Mouse (Mus musculus) v-Abl transformed pro-B cells (cell line): Measurements from ENCODE around the gene Cmpk1.

ENCODE experiments used
- in situ Hi-C, 2 experiments: fragments of 400-800 bp; cut with MboI; formaldehyde crosslinking; loops; one replicate each; pipeline ENCODE4 v1.15.1; 2025; ENCODE audit not compliant: unreplicated experiment in 2 of 2

Gene Cmpk1

DNA sequence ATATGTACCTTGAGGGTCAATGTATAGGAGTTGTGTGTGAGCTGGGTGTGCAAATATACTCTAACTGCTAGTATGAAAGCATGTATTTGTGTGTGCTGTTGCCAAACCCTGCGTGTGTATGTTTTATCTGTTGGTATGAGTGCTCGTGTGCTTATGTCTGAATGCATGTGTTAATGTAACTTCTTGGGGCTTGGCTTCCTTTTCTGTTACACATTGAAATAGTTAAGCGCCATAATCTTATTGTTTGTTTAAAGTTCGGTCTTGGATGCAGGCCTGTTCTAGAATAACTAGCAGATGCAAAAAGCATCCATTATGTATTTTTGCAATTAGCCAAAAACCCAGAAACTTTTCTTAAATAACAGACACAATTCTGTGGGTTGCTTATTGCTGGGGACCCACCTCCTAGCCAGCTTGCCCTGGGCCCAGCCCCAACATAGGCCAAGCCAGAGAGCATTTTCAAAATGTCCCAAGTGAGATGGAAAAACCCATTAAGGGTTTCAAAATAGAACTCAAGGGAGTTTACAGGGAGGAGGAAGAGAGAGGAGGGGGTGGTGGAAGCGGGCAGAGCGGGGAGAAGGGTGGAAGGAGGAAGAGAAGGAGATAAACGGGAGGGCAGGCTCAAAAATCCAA, 39.1 kb downstream of the Cmpk1 start:
- in situ Hi-C loops, result loop anchor here (5.0 to 25.0 kb wide), 3 partner anchors 301 to 636 kb away; no protein-coding TSS in a partner anchor

DNA sequence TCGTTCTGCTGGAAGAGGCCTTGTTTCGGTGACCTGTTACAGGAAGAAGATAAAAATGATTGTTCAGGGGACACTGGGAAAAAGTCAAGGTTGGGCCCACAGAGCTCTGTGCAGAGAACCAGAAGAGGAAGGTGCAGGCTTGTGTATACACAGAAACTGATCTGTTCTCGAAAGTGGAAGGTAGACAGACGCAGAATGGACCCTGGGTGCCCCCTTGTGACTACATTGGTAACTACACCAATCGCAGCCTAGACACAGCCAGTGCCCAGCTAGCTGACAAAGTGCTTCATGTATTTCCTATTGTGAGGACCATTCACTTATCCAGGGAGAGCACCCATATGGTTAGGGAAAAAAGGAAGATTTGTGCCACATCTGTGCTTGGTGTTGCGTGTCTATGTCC, 39.6 kb downstream of the Cmpk1 start:
- in situ Hi-C loops, result loop anchor here (5.0 to 25.0 kb wide), 3 partner anchors 300 to 635 kb away; no protein-coding TSS in a partner anchor

DNA sequence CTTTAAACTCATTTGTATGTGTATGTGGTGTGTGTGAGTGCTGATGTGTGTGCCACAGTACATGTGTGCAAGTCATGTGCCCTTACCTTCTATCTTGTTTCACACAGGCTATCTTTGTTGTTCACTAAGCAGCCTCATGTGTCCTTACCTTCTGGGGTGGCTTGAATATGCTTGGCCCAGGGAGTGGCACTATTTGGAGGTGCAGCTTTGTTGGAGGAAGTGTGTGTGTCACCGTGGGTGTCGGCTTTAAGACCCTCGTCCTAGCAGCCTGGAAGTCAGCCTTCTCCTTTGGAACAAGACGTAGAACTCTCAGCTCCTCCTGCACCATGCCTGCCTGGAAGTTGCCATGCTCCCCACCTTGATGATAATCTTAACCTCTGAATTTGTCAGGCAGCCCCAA, 40.6 kb downstream of the Cmpk1 start:
- in situ Hi-C loops, result loop anchor here (5.0 to 25.0 kb wide), 3 partner anchors 299 to 634 kb away; no protein-coding TSS in a partner anchor

GRCm38 (mm10) chr4:114945021-114945420, 42.0 kb downstream of the Cmpk1 start:
- in situ Hi-C loops, result loop anchor here (5.0 to 25.0 kb wide), 3 partner anchors 298 to 633 kb away; no protein-coding TSS in a partner anchor

GRCm38 (mm10) chr4:114942583-114942982, 44.5 kb downstream of the Cmpk1 start:
- in situ Hi-C loops, result loop anchor here (25.0 kb wide), 2 partner anchors 580 to 630 kb away; no protein-coding TSS in a partner anchor

DNA sequence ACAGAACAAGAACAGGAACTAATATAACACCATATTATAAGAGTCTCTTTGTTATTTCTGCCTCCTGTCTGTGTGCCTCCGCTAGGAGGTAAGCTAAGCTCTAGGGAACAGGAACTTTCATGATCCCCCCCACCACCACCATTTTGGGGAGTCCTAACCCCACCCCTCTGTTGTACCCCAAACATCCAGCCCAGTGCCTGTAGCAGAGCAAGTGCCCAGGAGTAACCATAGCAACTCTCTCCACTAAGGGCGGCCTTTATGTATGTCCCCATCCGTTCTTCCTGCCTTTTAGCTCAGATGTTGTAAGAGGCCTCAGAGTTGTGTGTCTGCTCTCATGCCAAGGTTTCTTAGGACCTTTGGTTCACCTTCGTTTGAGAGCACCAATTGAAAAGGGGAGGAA, 44.9 kb downstream of the Cmpk1 start:
- in situ Hi-C loops, result loop anchor here (25.0 kb wide), 2 partner anchors 580 to 630 kb away; no protein-coding TSS in a partner anchor

DNA sequence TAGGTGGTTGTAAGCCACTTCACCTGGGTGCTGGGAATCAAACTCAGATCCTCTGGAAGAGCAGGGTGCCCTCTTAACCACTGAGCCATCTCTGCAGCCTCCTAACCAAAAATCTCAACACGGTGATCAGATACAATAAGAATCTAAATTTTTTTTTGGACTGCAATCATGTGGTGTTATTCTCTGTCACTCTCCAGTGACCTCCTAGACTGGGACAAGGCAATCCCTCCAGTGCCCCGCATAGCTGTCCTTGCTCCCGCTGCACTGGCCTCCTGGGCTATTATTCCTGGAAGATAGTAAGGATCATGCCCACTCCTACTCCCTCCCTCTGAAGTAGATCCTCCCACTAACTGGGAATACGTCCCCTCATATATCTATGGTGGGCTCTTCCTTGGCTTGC, 45.7 kb downstream of the Cmpk1 start:
- in situ Hi-C loops, result loop anchor here (25.0 kb wide), 2 partner anchors 579 to 629 kb away; no protein-coding TSS in a partner anchor

GRCm38 (mm10) chr4:114938248-114938647, 48.8 kb downstream of the Cmpk1 start:
- in situ Hi-C loops, result loop anchor here (25.0 kb wide), 2 partner anchors 576 to 626 kb away; no protein-coding TSS in a partner anchor

DNA sequence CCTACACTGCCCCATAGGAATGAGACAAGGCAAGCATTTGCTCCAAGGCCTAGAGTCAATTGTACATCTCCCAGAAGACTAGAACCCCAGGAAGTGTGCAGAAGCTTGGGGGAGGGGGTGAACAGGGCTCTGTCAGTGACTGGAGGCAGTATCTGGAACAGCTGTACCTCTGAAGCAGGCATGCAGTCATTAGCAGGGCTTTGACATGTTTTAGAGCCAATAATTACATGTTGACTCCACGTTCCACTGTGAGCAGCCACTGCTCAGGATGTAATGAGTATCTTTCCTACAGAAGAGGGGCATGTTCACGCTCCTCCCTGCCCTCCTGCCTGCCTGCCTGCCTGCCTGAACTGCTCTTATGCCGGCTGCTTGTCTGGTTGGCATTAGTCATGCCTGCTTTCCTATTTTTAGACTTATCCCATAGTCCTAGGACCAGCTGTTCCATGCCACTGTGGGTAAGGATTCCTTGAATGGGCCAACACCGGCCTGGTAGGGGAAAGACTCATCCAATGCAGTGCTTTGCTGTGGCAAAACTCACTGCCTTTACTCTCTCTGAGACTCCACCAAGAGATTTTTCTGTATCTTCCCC, 49.5 kb downstream of the Cmpk1 start:
- in situ Hi-C loops, result loop anchor here (25.0 kb wide), 2 partner anchors 575 to 625 kb away; no protein-coding TSS in a partner anchor

DNA sequence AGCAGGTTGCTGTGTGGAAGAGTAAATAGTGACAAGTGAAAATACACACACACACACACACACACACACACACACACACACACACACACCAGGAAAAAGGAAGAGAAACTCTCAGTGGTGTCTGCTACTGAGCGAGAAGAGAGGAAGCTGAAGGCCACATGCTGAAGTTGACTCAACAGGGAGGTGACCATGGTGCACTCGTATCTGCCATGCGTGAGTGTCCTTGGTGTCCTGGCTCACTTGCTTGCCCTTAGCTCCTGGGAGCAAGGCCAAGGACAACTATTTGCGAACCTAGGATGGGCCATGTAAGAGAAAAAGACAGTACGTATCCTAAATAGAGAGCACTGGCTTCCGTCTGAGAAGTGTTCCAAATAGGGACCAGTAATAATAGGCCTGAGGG, 52.9 kb downstream of the Cmpk1 start:
- in situ Hi-C loops, result loop anchor here (25.0 kb wide), 2 partner anchors 572 to 622 kb away; no protein-coding TSS in a partner anchor

- in situ Hi-C loops, result loop anchor here (25.0 kb wide), 2 partner anchors 570 to 620 kb away; no protein-coding TSS in a partner anchor
These were observed 54.3 kb downstream of the Cmpk1 start for GRCm38 (mm10) chr4:114932747-114933146.

DNA sequence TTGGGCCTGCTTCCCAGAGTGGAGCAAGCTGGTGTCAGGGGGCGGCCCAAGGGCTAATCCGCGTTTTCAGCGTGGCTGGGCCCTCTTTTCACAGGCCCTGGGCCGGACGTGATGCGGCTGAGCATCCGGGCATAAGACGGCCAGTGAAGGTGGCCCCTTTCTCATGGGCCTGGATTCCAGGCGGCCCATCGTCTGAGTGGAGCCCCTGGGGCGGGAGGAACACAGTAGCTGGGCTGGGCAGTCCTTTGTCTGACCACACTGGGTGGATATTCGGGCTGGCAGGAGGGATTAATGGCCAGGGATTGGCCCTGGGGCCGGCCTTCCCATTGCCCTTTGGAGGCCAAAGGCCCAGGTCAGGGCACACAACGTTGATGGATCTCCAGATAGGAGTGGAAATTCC, 57.9 kb downstream of the Cmpk1 start:
- in situ Hi-C loops, result loop anchor here (25.0 kb wide), 2 partner anchors 567 to 617 kb away; no protein-coding TSS in a partner anchor

GRCm38 (mm10) chr4:114925917-114926312, 61.1 kb downstream of the Cmpk1 start, which contains the start of gene Foxe3:
TSS of gene Foxe3 (minus strand) at chr4:114926013.
- in situ Hi-C loops, result loop anchor here (25.0 kb wide), 2 partner anchors 564 to 614 kb away; no protein-coding TSS in a partner anchor

DNA sequence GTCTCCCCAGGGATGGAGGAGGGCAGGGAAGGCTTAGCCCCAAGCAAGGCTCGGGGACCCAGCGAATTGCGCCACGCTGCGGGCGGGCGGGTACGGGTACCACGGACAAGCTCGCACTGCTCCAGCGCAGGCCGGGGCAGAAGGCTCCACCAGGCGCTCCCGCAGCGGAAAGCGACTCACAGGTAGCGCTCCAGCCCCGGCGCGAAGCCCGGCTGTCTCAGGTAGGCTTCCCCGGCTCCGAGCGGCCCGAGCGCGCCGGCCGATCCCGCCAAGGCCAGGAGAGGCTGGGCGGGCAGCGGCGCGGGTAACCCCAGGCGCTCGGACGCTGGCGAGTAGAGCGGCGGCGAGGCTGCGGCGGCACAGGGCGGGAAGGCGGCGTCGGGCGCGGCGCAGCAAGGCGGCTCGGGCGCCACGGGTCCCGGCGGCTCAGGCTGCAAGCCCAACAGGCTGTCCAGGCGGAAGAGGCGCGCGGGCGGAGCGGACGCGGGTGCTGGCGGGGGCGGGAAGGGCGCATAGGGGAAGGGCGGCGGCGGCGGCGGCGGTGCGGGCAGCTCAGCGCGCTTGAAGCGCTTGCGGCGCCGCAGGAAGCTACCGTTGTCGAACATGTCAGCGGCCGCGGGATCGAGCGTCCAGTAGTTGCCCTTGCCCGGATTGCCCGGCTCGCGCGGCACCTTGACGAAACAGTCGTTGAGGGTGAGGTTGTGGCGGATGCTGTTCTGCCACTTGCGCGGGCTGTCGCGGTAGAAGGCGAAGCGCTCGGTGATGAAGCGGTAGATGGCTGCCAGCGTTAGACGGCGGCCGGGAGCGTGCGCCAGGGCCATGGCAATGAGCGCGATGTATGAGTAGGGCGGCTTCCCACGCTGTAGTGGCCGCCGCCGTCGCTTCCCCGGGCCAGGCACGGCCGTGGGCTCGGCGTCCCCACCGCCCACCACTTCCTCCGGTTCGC, 61.8 kb downstream of the Cmpk1 start:
- in situ Hi-C loops, result loop anchor here (25.0 kb wide), 2 partner anchors 563 to 613 kb away; no protein-coding TSS in a partner anchor

DNA sequence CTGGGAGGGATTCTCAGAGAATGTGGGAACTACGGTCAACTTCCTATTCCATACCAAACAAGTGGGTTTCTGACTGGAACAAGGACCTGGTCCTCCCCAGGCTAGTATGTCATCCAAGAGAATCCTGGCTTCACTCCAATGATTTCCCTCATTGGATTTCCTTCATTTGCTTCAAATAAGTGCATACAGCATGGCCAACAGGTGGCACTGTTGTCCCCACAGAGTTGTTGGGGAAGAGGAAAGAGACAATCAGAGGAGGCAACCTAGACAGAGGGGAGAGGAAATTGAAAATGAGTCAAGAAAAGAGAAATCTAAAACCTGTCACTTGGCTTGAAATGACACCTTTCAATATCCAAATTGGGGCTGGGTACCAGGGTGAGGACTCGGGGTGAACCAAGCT, 70.0 kb downstream of the Cmpk1 start:
- in situ Hi-C loops, result loop anchor here (10.0 kb wide), 4 partner anchors 58 to 272 kb away; partner anchors contain the start of gene Pdzk1ip1 (in 1 of the 2)

- in situ Hi-C loops, result loop anchor here (10.0 kb wide), 4 partner anchors 59 to 271 kb away; partner anchors contain the start of gene Pdzk1ip1 (in 1 of the 2)
These were observed 71.0 kb downstream of the Cmpk1 start for GRCm38 (mm10) chr4:114916056-114916455.

DNA sequence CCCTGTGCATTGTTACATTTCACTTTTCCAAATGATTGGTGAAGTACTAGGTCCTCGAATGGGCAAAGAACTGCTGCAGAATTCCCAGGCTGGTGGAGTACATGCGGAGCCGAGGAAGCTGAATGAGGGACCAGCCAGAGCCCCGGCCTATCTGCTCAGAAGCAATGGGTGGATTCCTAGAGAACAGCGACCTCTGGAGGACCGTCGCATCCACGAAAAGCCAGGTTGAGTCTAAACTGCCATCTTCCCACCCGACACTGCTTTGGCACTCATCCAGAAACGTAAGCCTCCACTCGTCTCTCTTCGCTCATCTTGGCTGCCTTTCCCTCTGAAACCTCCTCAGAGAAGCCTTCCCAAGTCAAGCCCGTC, 73.5 kb downstream of the Cmpk1 start:
- in situ Hi-C loops, result loop anchor here (5.0 to 10.0 kb wide), 5 partner anchors 61 to 269 kb away; partner anchors contain the start of gene Pdzk1ip1 (in 1 of the 2)

DNA sequence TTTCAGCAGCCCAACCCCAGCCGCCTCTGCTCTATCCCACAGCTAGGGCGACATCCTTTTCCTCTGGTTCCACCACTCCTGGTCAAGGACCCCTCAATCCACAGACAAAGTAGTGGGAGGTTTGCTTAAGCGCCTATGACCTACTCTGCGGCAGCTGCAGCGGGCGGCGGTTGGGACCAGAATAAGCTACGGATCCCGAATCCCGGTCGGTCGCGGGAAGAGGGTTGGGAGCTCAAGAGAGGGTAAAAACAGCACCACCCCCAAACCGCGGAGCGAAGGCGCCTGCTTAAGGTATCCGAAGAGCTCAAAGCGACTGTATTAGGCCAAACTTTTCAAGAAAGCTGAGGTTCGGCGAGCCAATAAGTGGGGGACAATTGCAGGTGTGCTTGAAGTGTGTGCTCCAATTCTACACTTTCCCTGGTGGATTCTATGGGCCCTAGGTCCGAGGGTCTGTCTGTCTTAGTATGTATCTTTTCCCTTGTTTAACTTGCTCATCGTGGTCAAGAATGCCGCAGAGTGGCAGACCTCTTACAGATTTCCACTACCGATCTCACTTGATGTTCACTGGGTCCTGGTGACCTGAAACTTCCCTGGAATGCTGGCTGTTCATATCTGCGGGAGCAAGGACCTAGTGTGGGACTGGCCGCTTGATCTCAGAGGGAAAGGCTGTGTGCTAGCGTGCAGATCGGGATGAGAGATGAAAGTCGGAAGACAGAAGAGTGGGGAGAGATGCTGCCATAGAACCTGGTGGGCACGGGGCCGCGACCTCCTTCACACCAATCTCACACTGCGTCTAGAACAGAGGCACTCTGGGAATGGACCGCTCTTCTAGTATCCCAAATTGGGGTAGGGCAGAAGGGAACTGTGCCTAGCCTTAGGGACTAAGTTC, 74.1 kb downstream of the Cmpk1 start:
- in situ Hi-C loops, result loop anchor here (5.0 to 10.0 kb wide), 5 partner anchors 62 to 268 kb away; partner anchors contain the start of gene Pdzk1ip1 (in 1 of the 2)
